Mouse (Mus musculus) 416B (cell line): Measurements from ENCODE around the gene Cpsf4l.

ENCODE experiments used
- DNase-seq: peaks from one replicate; pipeline ENCODE4 v3.0.0; 2011; ENCODE audit warnings: low read depth

The Cpsf4l gene

GRCm38 (mm10) chr11:113699643-113700042, 10.2 kb downstream of the Cpsf4l start:
- DNase-seq, result no peak

GRCm38 (mm10) chr11:113698013-113698545, 11.7 kb downstream of the Cpsf4l start:
- no peak for DNase-seq

GRCm38 (mm10) chr11:113697571-113697970, 12.2 kb downstream of the Cpsf4l start:
- no peak for DNase-seq

- DNase-seq, result no peak
Measured at GRCm38 (mm10) chr11:113691851-113692250, 18.0 kb downstream of the Cpsf4l start.

- no peak for DNase-seq
Measured at GRCm38 (mm10) chr11:113691318-113691717, 18.5 kb downstream of the Cpsf4l start.

GRCm38 (mm10) chr11:113690506-113690905, 19.3 kb downstream of the Cpsf4l start:
- DNase-seq, result no peak

GRCm38 (mm10) chr11:113687031-113687430, 22.8 kb downstream of the Cpsf4l start:
- no peak for DNase-seq

GRCm38 (mm10) chr11:113684707-113685426, 24.9 kb downstream of the Cpsf4l start:
- no peak for DNase-seq

- peak; percentile 96 for DNase-seq
Measured at GRCm38 (mm10) chr11:113683957-113684706, 25.7 kb downstream of the Cpsf4l start, which contains the start of the genes Fam104a and D11Wsu47e. TSS of gene Fam104a (minus strand) at chr11:113684155. TSS of gene D11Wsu47e (plus strand) at chr11:113684412.

GRCm38 (mm10) chr11:113683627-113683956, 26.2 kb downstream of the Cpsf4l start:
- no peak for DNase-seq

GRCm38 (mm10) chr11:113682897-113683626, 26.8 kb downstream of the Cpsf4l start:
- peak; percentile 81 for DNase-seq

GRCm38 (mm10) chr11:113681979-113682378, 27.8 kb downstream of the Cpsf4l start:
- peak; percentile 35 for DNase-seq

GRCm38 (mm10) chr11:113680954-113681353, 28.9 kb downstream of the Cpsf4l start:
- peak; percentile 84 for DNase-seq

- DNase-seq, result peak; percentile 32
Measured at GRCm38 (mm10) chr11:113678373-113678772, 31.4 kb downstream of the Cpsf4l start.

GRCm38 (mm10) chr11:113677378-113677777, 32.4 kb downstream of the Cpsf4l start:
- DNase-seq, result no peak

- no peak for DNase-seq
Measured at GRCm38 (mm10) chr11:113676847-113677246, 33.0 kb downstream of the Cpsf4l start.

- DNase-seq, result no peak
Measured at GRCm38 (mm10) chr11:113674595-113674994, 35.2 kb downstream of the Cpsf4l start.

GRCm38 (mm10) chr11:113673614-113674013, 36.2 kb downstream of the Cpsf4l start:
- DNase-seq, result no peak

GRCm38 (mm10) chr11:113669711-113670110, 40.1 kb downstream of the Cpsf4l start:
- DNase-seq, result no peak

GRCm38 (mm10) chr11:113668857-113669256, 41.0 kb downstream of the Cpsf4l start:
- DNase-seq, result no peak

GRCm38 (mm10) chr11:113667704-113668103, 42.1 kb downstream of the Cpsf4l start:
- DNase-seq, result no peak

- DNase-seq, result no peak
Measured at GRCm38 (mm10) chr11:113667122-113667521, 42.7 kb downstream of the Cpsf4l start.
